Mouse (Mus musculus) left cerebral cortex, postnatal 10 days (tissue): ENCODE results near the gene St3gal6. TPM values are rescaled to one million over a fixed set of nuclear protein-coding genes. Genes with fewer than 3 reads are reported as not detected.

Experiments used
- DNase-seq, 2 experiments: peaks; one replicate each; pipeline ENCODE4 v3.0.0; 2021 to 2022; ENCODE audit warnings: low spot score in 2 of 2, mixed read lengths in 1 of 2; ENCODE audit errors: extremely low spot score in 1 of 2
- intact Hi-C: fragments of 180-260 bp; cut with DNase I; formaldehyde crosslinking; loops from one replicate; pipeline ENCODE4 v1.15.1; 2025
- total RNA-seq, 2 experiments: library from RNA; stranded (reverse); gene quantifications; 2 replicates each; pipeline ENCODE4 v1.2.3; 2021

Gene St3gal6
- total RNA-seq, 2 experiments from 2014 or later = 20.6 to 22.1 TPM

- intact Hi-C loops = loop anchor here (1.0 kb wide), 1 partner anchor 100 kb away; no protein-coding TSS in a partner anchor
Measured at GRCm38 (mm10) chr16:58523044-58523859, 791 bp downstream of the St3gal6 start.

GRCm38 (mm10) chr16:58522677-58523043, 1.4 kb downstream of the St3gal6 start:
- DNase-seq = no peak
- intact Hi-C loops = loop anchor here (1.0 kb wide), 1 partner anchor 101 kb away; no protein-coding TSS in a partner anchor

More at GRCm38 (mm10) chr16:58523044-58523859, 791 bp downstream of the St3gal6 start:
- peak in 1 of 2 experiments; percentile 92 for DNase-seq

GRCm38 (mm10) chr16:58521900-58522299, 2.1 kb downstream of the St3gal6 start:
- intact Hi-C loops = no loop called here

GRCm38 (mm10) chr16:58521182-58521581, 2.9 kb downstream of the St3gal6 start:
- no peak for DNase-seq
- intact Hi-C loops = no loop called here

More at GRCm38 (mm10) chr16:58521900-58522299, 2.1 kb downstream of the St3gal6 start:
- no peak for DNase-seq

GRCm38 (mm10) chr16:58520457-58520856, 3.6 kb downstream of the St3gal6 start:
- intact Hi-C loops = no loop called here
- no peak for DNase-seq

- intact Hi-C loops = no loop called here
- no peak for DNase-seq
Measured at GRCm38 (mm10) chr16:58519650-58520073, 4.4 kb downstream of the St3gal6 start.

GRCm38 (mm10) chr16:58516960-58517798, 6.9 kb downstream of the St3gal6 start:
- no peak for DNase-seq
- intact Hi-C loops = no loop called here

GRCm38 (mm10) chr16:58516161-58516560, 7.9 kb downstream of the St3gal6 start:
- intact Hi-C loops = no loop called here
- DNase-seq = no peak

- intact Hi-C loops = no loop called here
- no peak for DNase-seq
Measured at GRCm38 (mm10) chr16:58514565-58514964, 9.5 kb downstream of the St3gal6 start.

GRCm38 (mm10) chr16:58513755-58514154, 10.3 kb downstream of the St3gal6 start:
- DNase-seq = no peak
- intact Hi-C loops = no loop called here

- intact Hi-C loops = no loop called here
Measured at GRCm38 (mm10) chr16:58512887-58513286, 11.2 kb downstream of the St3gal6 start.

GRCm38 (mm10) chr16:58512181-58512761, 11.8 kb downstream of the St3gal6 start:
- intact Hi-C loops = no loop called here
- DNase-seq = peak in 1 of 2 experiments; percentile 49

More at GRCm38 (mm10) chr16:58512887-58513286, 11.2 kb downstream of the St3gal6 start:
- no peak for DNase-seq

- DNase-seq = no peak
- intact Hi-C loops = no loop called here
Measured at GRCm38 (mm10) chr16:58504945-58505344, 19.1 kb downstream of the St3gal6 start.

GRCm38 (mm10) chr16:58502566-58502965, 21.5 kb downstream of the St3gal6 start:
- intact Hi-C loops = no loop called here
- no peak for DNase-seq

GRCm38 (mm10) chr16:58501760-58502301, 22.2 kb downstream of the St3gal6 start:
- intact Hi-C loops = no loop called here
- DNase-seq = no peak

GRCm38 (mm10) chr16:58499650-58500049, 24.4 kb downstream of the St3gal6 start:
- DNase-seq = no peak
- intact Hi-C loops = no loop called here

GRCm38 (mm10) chr16:58499172-58499584, 24.9 kb downstream of the St3gal6 start:
- peak in 1 of 2 experiments; percentile 36 for DNase-seq
- intact Hi-C loops = no loop called here

- no peak for DNase-seq
- intact Hi-C loops = no loop called here
Measured at GRCm38 (mm10) chr16:58497886-58498713, 25.9 kb downstream of the St3gal6 start.
